Mouse (Mus musculus) midbrain, embryonic 13.5 days (tissue): ENCODE measurements around the gene Golga7b. TPM values are rescaled to one million over a fixed set of nuclear protein-coding genes. Genes with fewer than 3 reads are reported as not detected.

Experiments
- ATAC-seq: fragments of 200-750 bp; cut with Nextera tagmentation; 2 replicates; pipeline ENCODE4 v1.8.0; 2017; ENCODE audit warnings: mild to moderate bottlenecking, moderate TSS enrichment, moderate library complexity
- H3K27ac ChIP-seq: fragments of 300-500 bp; sonication (generic); 2 replicates; pipeline ENCODE4 v1.5.1; 2015; ENCODE audit warnings: inconsistent platforms, mild to moderate bottlenecking, moderate library complexity
- H3K27me3 ChIP-seq: fragments of 300-500 bp; sonication (generic); 2 replicates; pipeline ENCODE4 v1.6.1; 2015; ENCODE audit warnings: mild to moderate bottlenecking, inconsistent platforms
- H3K36me3 ChIP-seq: fragments of 300-500 bp; sonication (generic); 2 replicates; pipeline ENCODE4 v1.6.1; 2015; ENCODE audit warnings: mild to moderate bottlenecking, inconsistent platforms
- H3K4me1 ChIP-seq: fragments of 300-500 bp; sonication (generic); replicated peaks from 2 replicates; pipeline ENCODE4 v1.6.1; 2015; ENCODE audit warnings: inconsistent platforms
- H3K4me2 ChIP-seq: fragments of 300-500 bp; sonication (generic); replicated peaks from 2 replicates; pipeline ENCODE4 v1.6.1; 2015; ENCODE audit warnings: moderate library complexity, mild to moderate bottlenecking, inconsistent platforms
- H3K4me3 ChIP-seq: fragments of 300-500 bp; sonication (generic); replicated peaks from 2 replicates; pipeline ENCODE4 v1.5.1; 2015; ENCODE audit warnings: mild to moderate bottlenecking, inconsistent platforms
- H3K9ac ChIP-seq: fragments of 300-500 bp; sonication (generic); replicated peaks from 2 replicates; pipeline ENCODE4 v1.6.1; 2015; ENCODE audit warnings: mild to moderate bottlenecking, inconsistent platforms
- H3K9me3 ChIP-seq: fragments of 300-500 bp; sonication (generic); 2 replicates; pipeline ENCODE4 v1.6.1; 2016; ENCODE audit warnings: mild to moderate bottlenecking, inconsistent platforms
- WGBS: fragments of 180-500 bp; shearing (Covaris S2); methylation state at CpG from one replicate; pipeline ENCODE4 v1.1.7; 2015; 5-methylcytosine and 5-hydroxymethylcytosine counted together
- microRNA-seq: library from miRNA; unstranded; fragments of <30 nt; microRNA quantifications from one replicate; pipeline ENCODE4, GENCODE M21; 2016
- polyA plus RNA-seq: library from polyadenylated mRNA; unstranded; fragments of >200 nt; fragmentation: Nextera tagmentation; extraction: Ambion mirVana; gene quantifications from 2 replicates; pipeline ENCODE4 v1.2.1, GENCODE M21; 2015

The Golga7b gene
- polyA plus RNA-seq, 1 experiment from 2014 or later: 27.5 TPM

DNA sequence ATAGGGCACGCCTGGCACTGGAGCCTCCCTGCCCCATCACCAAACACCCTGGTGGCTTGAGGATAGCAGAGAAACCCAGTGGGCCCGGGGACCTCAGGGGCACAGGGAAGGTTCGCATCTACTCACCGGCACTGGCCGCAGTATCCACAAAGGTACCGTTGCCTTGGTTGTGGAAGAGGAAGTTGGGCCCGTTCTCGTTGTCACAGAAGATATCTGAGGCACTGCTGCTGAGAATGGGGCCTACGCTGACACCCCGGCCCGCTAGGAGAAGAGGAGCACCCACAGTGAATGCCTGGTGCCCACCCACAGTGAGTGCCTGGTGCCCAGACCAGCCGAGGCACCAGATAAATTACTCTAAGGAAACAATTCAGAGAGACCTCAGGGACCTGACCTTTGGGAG lies 61.6 kb downstream of the Golga7b start:
- Histone ChIP-seq H3K4me2 (no peak overlapping the region), H3K4me3 (no peak overlapping the region)

DNA sequence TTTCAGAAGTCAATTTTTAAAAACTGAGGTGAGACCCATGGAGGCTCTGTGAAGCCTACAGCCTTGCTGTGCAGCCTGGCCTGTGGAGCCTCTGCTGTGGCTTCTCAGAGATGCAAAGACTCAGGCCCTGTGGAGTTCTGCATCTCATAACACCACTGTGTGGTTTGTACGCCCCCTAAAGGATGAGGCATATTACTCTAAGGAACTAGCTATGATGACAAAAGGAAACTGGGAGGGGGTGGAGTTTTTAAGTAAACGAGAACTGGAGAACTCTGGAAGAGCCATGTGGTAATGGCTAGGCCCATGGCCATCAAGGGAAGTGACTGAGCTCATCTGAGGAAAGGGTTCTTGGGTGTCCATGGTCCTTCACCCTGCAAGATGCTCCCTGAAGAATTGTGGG lies 64.0 kb downstream of the Golga7b start:
- H3K27me3 ChIP-seq: no peaks in the 10 kb centered on the region
- no peak overlapping the region for H3K27ac ChIP-seq
- H3K36me3 ChIP-seq: no peaks in the 10 kb centered on the region
- no peak overlapping the region for H3K4me2 ChIP-seq
- H3K4me1 ChIP-seq: peaks cover 27% of the 10 kb centered on the region
- WGBS: 51% methylated on average over 2 of the region's 2 CpGs
- no peaks in the 10 kb centered on the region for H3K9me3 ChIP-seq
- ATAC-seq: no peak
- no peak overlapping the region for H3K9ac ChIP-seq
- no peak overlapping the region for H3K4me3 ChIP-seq

More for the DNA sequence above, 61.6 kb downstream of the Golga7b start:
- Histone ChIP-seq H3K9me3 (no peaks in the 10 kb centered on the region), H3K36me3 (no peaks in the 10 kb centered on the region), H3K9ac (no peak overlapping the region), H3K27ac (no peak overlapping the region), H3K27me3 (no peaks in the 10 kb centered on the region), H3K4me1 (peaks cover 19% of the 10 kb centered on the region)
- ATAC-seq: no peak
- WGBS: 88% methylated on average over 12 of the region's 12 CpGs

DNA sequence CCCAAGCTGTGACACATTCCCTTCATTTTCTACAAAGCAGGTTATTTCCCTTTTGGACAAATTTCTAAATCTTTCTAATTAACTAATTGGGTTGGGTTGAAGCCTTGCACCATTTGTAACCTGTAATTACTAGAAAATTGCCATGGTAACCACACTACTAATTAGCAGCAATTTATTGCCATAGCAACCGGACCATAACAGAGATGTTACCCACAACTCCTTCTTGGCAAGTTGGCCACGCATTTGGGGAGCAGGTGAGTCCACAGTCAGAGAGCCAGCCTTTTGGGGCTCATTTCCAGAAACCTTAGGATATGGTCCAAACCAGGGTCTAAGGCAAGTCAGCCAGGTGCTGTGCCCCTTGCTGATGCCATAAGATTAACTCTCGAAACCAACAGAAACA lies 64.8 kb downstream of the Golga7b start:
- Histone ChIP-seq H3K27me3 (no peaks in the 10 kb centered on the region), H3K4me2 (no peak overlapping the region), H3K36me3 (no peaks in the 10 kb centered on the region), H3K4me1 (peaks cover 27% of the 10 kb centered on the region), H3K9ac (no peak overlapping the region), H3K9me3 (no peaks in the 10 kb centered on the region), H3K4me3 (no peak overlapping the region), H3K27ac (no peak overlapping the region)
- WGBS: 75% methylated on average over 3 of the region's 3 CpGs
- ATAC-seq: no peak

DNA sequence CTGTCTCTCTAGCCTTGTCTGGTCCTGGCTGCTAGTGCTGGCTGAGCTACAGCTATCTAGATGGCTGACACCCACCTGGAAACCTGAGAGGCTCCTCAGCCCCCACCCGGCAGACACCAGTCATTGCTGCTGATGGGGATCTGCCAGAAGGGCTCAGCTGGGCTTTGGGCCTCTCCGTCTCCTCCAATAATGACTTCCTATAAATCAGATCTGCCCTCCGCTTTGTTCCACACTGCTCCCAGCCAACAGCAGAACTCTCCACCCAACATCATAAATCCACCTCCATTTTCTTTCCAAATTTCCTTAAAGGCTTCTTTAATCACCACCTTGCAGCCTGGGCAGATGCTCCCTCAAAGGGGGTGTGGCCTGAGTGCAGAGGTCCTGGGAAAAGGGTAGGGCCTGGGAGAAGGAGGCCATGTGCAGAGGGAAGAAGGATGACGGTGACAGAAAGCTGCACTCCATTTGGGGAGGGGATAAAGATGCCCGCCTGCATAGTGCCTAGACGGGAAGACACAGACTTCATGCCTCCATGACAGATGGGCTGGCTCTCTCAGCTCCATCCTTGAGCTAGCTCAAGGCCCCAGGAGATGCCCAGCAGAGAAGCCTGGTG lies 67.8 kb downstream of the Golga7b start:
- no peaks in the 10 kb centered on the region for H3K9me3 ChIP-seq
- WGBS: 71% methylated on average over 6 of the region's 6 CpGs
- H3K4me1 ChIP-seq: peaks cover 47% of the 10 kb centered on the region
- no peaks in the 10 kb centered on the region for H3K36me3 ChIP-seq
- no peak overlapping the region for H3K4me2 ChIP-seq
- no peak overlapping the region for H3K4me3 ChIP-seq
- peak overlapping the region; percentile 52; the same call in 1 of the 2 replicates for H3K27ac ChIP-seq
- H3K27me3 ChIP-seq: no peaks in the 10 kb centered on the region; the same call in 1 of the 2 replicates
- no peak overlapping the region for H3K9ac ChIP-seq
- ATAC-seq: peak; percentile 1; the same call in 1 of the 2 replicates

DNA sequence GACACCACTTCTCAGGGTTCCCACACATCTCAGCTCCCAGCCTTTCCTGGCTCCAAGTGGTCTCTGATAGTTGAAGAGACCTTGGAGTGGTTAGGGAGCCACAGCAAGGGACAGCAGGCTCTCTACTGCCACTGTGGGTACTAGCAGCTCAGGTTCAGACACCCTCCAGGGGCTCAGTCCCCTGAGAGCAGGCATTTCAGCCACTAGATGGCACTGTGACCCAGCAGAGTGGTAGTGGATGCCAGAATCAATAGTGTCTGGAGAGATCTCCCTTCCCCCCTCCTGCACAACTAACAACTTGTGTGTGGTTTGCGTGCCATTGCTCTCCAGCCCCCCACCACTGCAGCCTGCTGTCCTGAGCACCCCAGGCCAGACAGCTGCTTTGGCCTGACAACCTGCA lies 68.5 kb downstream of the Golga7b start:
- 11% methylated on average over 1 of the region's 1 CpGs for WGBS
- Histone ChIP-seq H3K9ac (no peak overlapping the region), H3K27me3 (no peaks in the 10 kb centered on the region; the same call in 1 of the 2 replicates), H3K4me2 (no peak overlapping the region), H3K4me1 (peaks cover 47% of the 10 kb centered on the region), H3K27ac (no peak overlapping the region; the same call in 1 of the 2 replicates), H3K36me3 (no peaks in the 10 kb centered on the region), H3K4me3 (no peak overlapping the region), H3K9me3 (no peaks in the 10 kb centered on the region)
- ATAC-seq: peak; percentile 76

DNA sequence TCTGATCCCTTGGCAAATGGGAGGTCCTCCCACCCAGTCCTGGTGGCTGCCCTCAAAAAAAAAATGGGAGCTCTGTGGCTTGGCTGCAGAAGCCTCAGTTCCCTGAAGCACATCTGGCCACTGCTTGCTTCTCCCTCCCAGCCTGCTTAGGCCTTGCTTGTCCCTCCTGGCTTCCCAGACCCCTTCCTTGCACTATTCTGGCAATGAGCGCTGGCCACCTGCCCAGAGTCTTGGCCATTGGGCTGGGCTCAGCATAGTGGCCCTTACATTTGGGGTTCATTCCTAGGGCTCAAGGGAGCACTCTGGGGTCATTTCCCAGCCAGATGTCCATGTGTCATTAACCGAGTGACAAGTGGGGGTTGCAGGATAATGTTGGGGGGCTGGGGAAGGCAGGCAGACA lies 69.2 kb downstream of the Golga7b start:
- Histone ChIP-seq H3K27me3 (no peaks in the 10 kb centered on the region; the same call in 1 of the 2 replicates), H3K4me2 (no peak overlapping the region), H3K9ac (no peak overlapping the region), H3K9me3 (no peaks in the 10 kb centered on the region), H3K36me3 (no peaks in the 10 kb centered on the region), H3K4me1 (peaks cover 47% of the 10 kb centered on the region), H3K27ac (peak overlapping the region; percentile 66), H3K4me3 (no peak overlapping the region)
- ATAC-seq: peak; percentile 25; the same call in 1 of the 2 replicates
- 93% methylated on average over 2 of the region's 2 CpGs for WGBS

DNA sequence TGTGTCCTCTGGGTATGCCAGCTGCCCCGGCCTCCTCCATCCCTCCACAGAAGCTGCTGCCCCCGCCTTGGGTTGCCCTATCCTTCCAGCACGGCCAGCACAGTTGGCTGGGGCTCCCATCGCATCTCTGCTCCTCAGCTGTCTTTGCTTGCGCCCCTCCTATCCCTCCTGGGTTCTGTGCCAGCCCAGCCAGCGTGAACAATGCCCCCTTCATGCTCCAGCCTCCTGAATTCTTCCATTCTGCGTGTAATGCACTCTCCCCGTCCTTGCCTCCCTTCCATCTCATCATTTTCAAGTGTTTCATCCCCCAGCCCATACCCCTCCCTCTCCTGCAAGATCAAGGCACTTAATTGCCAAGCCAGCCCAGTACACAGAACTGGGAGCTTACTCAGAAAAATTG lies 69.6 kb downstream of the Golga7b start:
- H3K9me3 ChIP-seq: no peaks in the 10 kb centered on the region
- H3K27me3 ChIP-seq: no peaks in the 10 kb centered on the region; the same call in 1 of the 2 replicates
- peak; percentile 55 for ATAC-seq
- H3K27ac ChIP-seq: peak overlapping the region; percentile 66
- H3K4me3 ChIP-seq: no peak overlapping the region
- H3K36me3 ChIP-seq: no peaks in the 10 kb centered on the region
- H3K4me1 ChIP-seq: peaks cover 42% of the 10 kb centered on the region
- no peak overlapping the region; the same call in 1 of the 2 replicates for H3K9ac ChIP-seq
- 48% methylated on average over 8 of the region's 8 CpGs for WGBS
- no peak overlapping the region for H3K4me2 ChIP-seq

DNA sequence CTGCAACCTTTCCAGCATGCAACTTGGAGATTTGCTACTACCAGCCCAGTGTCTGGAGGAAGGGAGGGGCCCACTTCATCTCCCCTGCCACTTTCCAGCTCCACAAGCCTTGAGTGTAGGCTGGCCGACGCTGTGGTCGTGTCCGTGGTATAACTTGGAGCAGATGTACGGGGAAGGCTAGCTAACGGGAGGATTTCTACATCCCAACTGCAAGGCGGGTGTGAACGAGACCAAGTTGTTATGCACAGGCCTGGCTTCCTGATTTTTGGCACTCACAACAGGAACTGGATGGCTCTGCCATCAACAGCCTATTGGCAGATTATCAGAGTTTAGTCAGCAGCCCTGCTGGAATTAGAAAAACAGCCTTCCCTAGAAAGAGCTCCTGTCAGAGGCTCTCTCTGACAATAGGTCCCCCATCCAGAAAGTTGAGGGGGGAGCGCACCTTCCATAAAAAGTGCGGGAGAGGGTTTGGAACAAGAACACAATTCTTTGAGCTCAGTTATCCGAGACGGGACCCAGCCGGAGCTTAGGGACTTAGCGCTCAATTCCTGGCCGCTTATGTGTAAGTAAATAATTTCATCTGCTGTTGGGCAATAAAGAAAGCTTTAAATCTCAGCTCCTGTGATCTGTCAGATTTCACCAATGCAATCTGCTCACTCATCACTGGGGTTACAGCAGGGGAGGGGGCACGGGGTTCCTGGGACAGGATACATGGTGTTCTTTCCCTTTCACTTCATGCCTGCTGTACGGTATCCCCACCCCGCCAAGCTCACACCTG lies 70.5 kb downstream of the Golga7b start:
- H3K4me1 ChIP-seq: peaks cover 42% of the 10 kb centered on the region
- no peak overlapping the region for H3K4me3 ChIP-seq
- no peaks in the 10 kb centered on the region for H3K9me3 ChIP-seq
- H3K4me2 ChIP-seq: no peak overlapping the region
- ATAC-seq: no peak
- H3K27ac ChIP-seq: peak overlapping the region; percentile 66
- no peaks in the 10 kb centered on the region for H3K36me3 ChIP-seq
- WGBS: 48% methylated on average over 18 of the region's 18 CpGs
- H3K27me3 ChIP-seq: no peaks in the 10 kb centered on the region; the same call in 1 of the 2 replicates
- H3K9ac ChIP-seq: no peak overlapping the region

Small RNA genes within 50 kb of the gene (microRNA-seq; reads per million reads assigned to microRNA genes)
- gene Gm26339 (not detected), gene Mir3085 (2.3 reads per million, percentile 5 among the genes with 10 or more reads in this experiment)

Other genes starting within 250 kb of the Golga7b start
- 0.19 and 0.31 TPM in 2 replicates for gene Ankrd2, start 211.6 kb upstream of the Golga7b start, polyA plus RNA-seq
- gene Hoga1, start 202.0 kb upstream of the Golga7b start, polyA plus RNA-seq: 0.58 and 0.89 TPM in 2 replicates
- gene 4933411K16Rik, start 195.3 kb upstream of the Golga7b start, polyA plus RNA-seq: not detected in 2 replicates
- 128 TPM in 2 replicates for gene Morn4, start 161.2 kb upstream of the Golga7b start, polyA plus RNA-seq
- gene Pi4k2a, start 157.1 kb upstream of the Golga7b start, polyA plus RNA-seq: 23.6 and 29.9 TPM in 2 replicates
- 4.9 and 5.1 TPM in 2 replicates for gene Avpi1, start 118.5 kb upstream of the Golga7b start, polyA plus RNA-seq
- gene Marveld1, start 100.2 kb upstream of the Golga7b start, polyA plus RNA-seq: 1.1 and 1.7 TPM in 2 replicates
- gene Zfyve27, start 83.6 kb upstream of the Golga7b start, polyA plus RNA-seq: 55.8 and 57.6 TPM in 2 replicates
- 0.11 and 0.17 TPM in 2 replicates for gene Sfrp5, start 45.3 kb upstream of the Golga7b start, polyA plus RNA-seq
- gene Crtac1, start 184.2 kb downstream of the Golga7b start, polyA plus RNA-seq: 14.8 and 18.9 TPM in 2 replicates